Mouse (Mus musculus): Measurements from ENCODE around the gene Slpi. TPM values are rescaled to one million over a fixed set of nuclear protein-coding genes. Genes with fewer than 3 reads are reported as not detected.

Slpi gene
- polyA plus RNA-seq, 1 experiment from 2014 or later = 0.22 TPM

GRCm38 (mm10) chr2:164312599-164312998 is 76.3 kb downstream of the Slpi start:
- Histone ChIP-seq H3K27ac (no peak overlapping the region), H3K4me3 (no peak overlapping the region), H3K36me3 (replicated peaks) (no peaks in the 10 kb centered on the region), H3K9me3 (no peaks in the 10 kb centered on the region), H3K4me1 (no peaks in the 10 kb centered on the region), H3K27me3 (ENCODE audit: poor library complexity, severe bottlenecking) (no peaks in the 10 kb centered on the region)
- no peak for DNase-seq (ENCODE audit: extremely low spot score, low spot score)
- 90% methylated on average over 5 of the region's 5 CpGs for WGBS

Small RNA genes lying within 50 kb of the gene (microRNA-seq; reads per million reads assigned to microRNA genes)
- gene Mir7678 = not detected

Other genes starting within 250 kb of the Slpi start
- not detected in 2 replicates for gene Kcns1, start 218.0 kb downstream of the Slpi start, polyA plus RNA-seq (2016; fragmentation: Nextera tagmentation; extraction: Ambion mirVana)
- not detected in 2 replicates for gene Wfdc5, start 206.4 kb downstream of the Slpi start, polyA plus RNA-seq (2016; fragmentation: Nextera tagmentation; extraction: Ambion mirVana)
- not detected in 2 replicates for gene Wfdc12, start 198.5 kb downstream of the Slpi start, polyA plus RNA-seq (2016; fragmentation: Nextera tagmentation; extraction: Ambion mirVana)
- not detected in 2 replicates for gene Wfdc15a, start 189.0 kb downstream of the Slpi start, polyA plus RNA-seq (2016; fragmentation: Nextera tagmentation; extraction: Ambion mirVana)
- not detected in 2 replicates for gene Wfdc15b, start 167.4 kb downstream of the Slpi start, polyA plus RNA-seq (2016; fragmentation: Nextera tagmentation; extraction: Ambion mirVana)
- gene Svs2, start 150.6 kb downstream of the Slpi start, polyA plus RNA-seq (2016; fragmentation: Nextera tagmentation; extraction: Ambion mirVana) = not detected in 2 replicates
- not detected in 2 replicates for gene Svs3b, start 132.5 kb downstream of the Slpi start, polyA plus RNA-seq (2016; fragmentation: Nextera tagmentation; extraction: Ambion mirVana)
- not detected in 2 replicates for gene Svs4, start 110.6 kb downstream of the Slpi start, polyA plus RNA-seq (2016; fragmentation: Nextera tagmentation; extraction: Ambion mirVana)
- gene Svs3a, start 99.8 kb downstream of the Slpi start, polyA plus RNA-seq (2016; fragmentation: Nextera tagmentation; extraction: Ambion mirVana) = not detected in 2 replicates
- gene Svs6, start 72.3 kb downstream of the Slpi start, polyA plus RNA-seq (2016; fragmentation: Nextera tagmentation; extraction: Ambion mirVana) = not detected in 2 replicates
- gene Svs5, start 56.4 kb downstream of the Slpi start, polyA plus RNA-seq (2016; fragmentation: Nextera tagmentation; extraction: Ambion mirVana) = not detected in 2 replicates
- gene Rbpjl, start 14.0 kb upstream of the Slpi start, polyA plus RNA-seq (2016; fragmentation: Nextera tagmentation; extraction: Ambion mirVana) = not detected in 2 replicates
- gene Matn4, start 16.1 kb upstream of the Slpi start, polyA plus RNA-seq (2016; fragmentation: Nextera tagmentation; extraction: Ambion mirVana) = not detected in 2 replicates
- gene Sdc4, start 54.8 kb upstream of the Slpi start, polyA plus RNA-seq (2016; fragmentation: Nextera tagmentation; extraction: Ambion mirVana) = 19.6 and 22.7 TPM in 2 replicates
- gene Sys1, start 67.9 kb upstream of the Slpi start, polyA plus RNA-seq (2016; fragmentation: Nextera tagmentation; extraction: Ambion mirVana) = 57.9 and 59.5 TPM in 2 replicates
- 2.0 and 3.0 TPM in 2 replicates for gene Gm20458, start 71.9 kb upstream of the Slpi start, polyA plus RNA-seq (2016; fragmentation: Nextera tagmentation; extraction: Ambion mirVana)
- gene Trp53tg5, start 84.6 kb upstream of the Slpi start, polyA plus RNA-seq (2016; fragmentation: Nextera tagmentation; extraction: Ambion mirVana) = not detected in 2 replicates
- 3.1 and 4.8 TPM in 2 replicates for gene Dbndd2, start 97.0 kb upstream of the Slpi start, polyA plus RNA-seq (2016; fragmentation: Nextera tagmentation; extraction: Ambion mirVana)
- 38.5 and 42.0 TPM in 2 replicates for gene Pigt, start 108.4 kb upstream of the Slpi start, polyA plus RNA-seq (2016; fragmentation: Nextera tagmentation; extraction: Ambion mirVana)
- 57.8 and 71.3 TPM in 2 replicates for gene Wfdc2, start 173.3 kb upstream of the Slpi start, polyA plus RNA-seq (2016; fragmentation: Nextera tagmentation; extraction: Ambion mirVana)
- not detected in 2 replicates for gene Spint3, start 184.4 kb upstream of the Slpi start, polyA plus RNA-seq (2016; fragmentation: Nextera tagmentation; extraction: Ambion mirVana)
- not detected in 2 replicates for gene Wfdc6a, start 196.4 kb upstream of the Slpi start, polyA plus RNA-seq (2016; fragmentation: Nextera tagmentation; extraction: Ambion mirVana)
- gene Eppin, start 204.5 kb upstream of the Slpi start, polyA plus RNA-seq (2016; fragmentation: Nextera tagmentation; extraction: Ambion mirVana) = not detected in 2 replicates
- not detected in 2 replicates for gene Wfdc6b, start 224.4 kb upstream of the Slpi start, polyA plus RNA-seq (2016; fragmentation: Nextera tagmentation; extraction: Ambion mirVana)
- gene Wfdc8, start 224.5 kb upstream of the Slpi start, polyA plus RNA-seq (2016; fragmentation: Nextera tagmentation; extraction: Ambion mirVana) = not detected in 2 replicates
- gene Wfdc16, start 249.7 kb upstream of the Slpi start, polyA plus RNA-seq (2016; fragmentation: Nextera tagmentation; extraction: Ambion mirVana) = not detected in 2 replicates

All from forebrain, embryonic 10.5 days (tissue).